Mouse (Mus musculus) hindbrain, embryonic 13.5 days (tissue): Measurements from ENCODE around the gene Adgrl1. TPM values are rescaled to one million over a fixed set of nuclear protein-coding genes. Genes with fewer than 3 reads are reported as not detected.

Source experiments
- ATAC-seq: fragments of 200-750 bp; cut with Nextera tagmentation; 2 replicates; pipeline ENCODE4 v1.8.0; 2017; ENCODE audit warnings: moderate TSS enrichment; ENCODE audit not compliant: low FRiP score
- H3K27ac ChIP-seq: fragments of 300-500 bp; sonication (generic); 2 replicates; pipeline ENCODE4 v1.5.1; 2015; ENCODE audit warnings: inconsistent platforms, mild to moderate bottlenecking, moderate library complexity
- H3K27me3 ChIP-seq: fragments of 300-500 bp; sonication (generic); 2 replicates; pipeline ENCODE4 v1.6.1; 2015; ENCODE audit warnings: mild to moderate bottlenecking, inconsistent platforms
- H3K36me3 ChIP-seq: fragments of 300-500 bp; sonication (generic); 2 replicates; pipeline ENCODE4 v1.6.1; 2015; ENCODE audit warnings: mild to moderate bottlenecking, inconsistent platforms
- H3K4me1 ChIP-seq: fragments of 300-500 bp; sonication (generic); replicated peaks from 2 replicates; pipeline ENCODE4 v1.6.1; 2015; ENCODE audit warnings: inconsistent platforms
- H3K4me2 ChIP-seq: fragments of 300-500 bp; sonication (generic); 2 replicates; pipeline ENCODE4 v1.6.1; 2015; ENCODE audit warnings: inconsistent platforms, mild to moderate bottlenecking, moderate library complexity
- H3K4me3 ChIP-seq: fragments of 300-500 bp; sonication (generic); 2 replicates; pipeline ENCODE4 v1.5.1; 2015; ENCODE audit warnings: mild to moderate bottlenecking, inconsistent platforms
- H3K9ac ChIP-seq: fragments of 300-500 bp; sonication (generic); 2 replicates; pipeline ENCODE4 v1.6.1; 2015; ENCODE audit warnings: mild to moderate bottlenecking, inconsistent platforms
- H3K9me3 ChIP-seq: fragments of 300-500 bp; sonication (generic); 2 replicates; pipeline ENCODE4 v1.6.1; 2016; ENCODE audit warnings: inconsistent platforms
- WGBS: fragments of 180-500 bp; shearing (Covaris S2); methylation state at CpG from one replicate; pipeline ENCODE4 v1.1.7; 2015; 5-methylcytosine and 5-hydroxymethylcytosine counted together
- polyA plus RNA-seq: library from polyadenylated mRNA; unstranded; fragments of >200 nt; fragmentation: Nextera tagmentation; extraction: Ambion mirVana; gene quantifications from 2 replicates; pipeline ENCODE4 v1.2.1, GENCODE M21; 2015

The Adgrl1 gene
- polyA plus RNA-seq, 1 experiment from 2014 or later = 47.9 TPM

DNA sequence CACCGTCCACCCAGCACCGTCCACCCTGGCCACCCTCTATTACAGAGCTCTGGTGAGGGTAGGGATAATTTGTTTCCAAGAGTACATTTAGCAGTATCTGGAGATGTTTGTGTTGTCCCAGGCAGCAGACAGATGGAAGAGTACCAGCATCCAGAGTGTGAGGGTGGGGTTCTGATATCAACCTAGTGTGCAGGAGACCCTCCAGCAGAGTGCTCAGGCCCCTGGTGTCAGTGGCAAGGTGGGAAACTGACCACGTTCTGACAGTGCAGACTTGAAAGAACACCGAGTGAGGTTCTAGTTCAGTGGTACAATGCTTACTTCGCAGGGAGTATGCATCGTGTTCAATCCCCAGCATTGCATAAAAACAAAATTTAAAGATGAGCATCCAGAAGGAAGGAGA is 71.8 kb downstream of the Adgrl1 start:
- Histone ChIP-seq H3K4me2 (peak overlapping the region; percentile 76), H3K27ac (peak overlapping the region; percentile 89; the same call in 1 of the 2 replicates), H3K27me3 (no peaks in the 10 kb centered on the region), H3K36me3 (no peaks in the 10 kb centered on the region), H3K4me3 (peak overlapping the region; percentile 95), H3K9me3 (no peaks in the 10 kb centered on the region), H3K4me1 (peaks cover 31% of the 10 kb centered on the region), H3K9ac (peak overlapping the region; percentile 88)
- ATAC-seq = no peak
- WGBS = 73% methylated on average over 6 of the region's 6 CpGs

- Histone ChIP-seq H3K36me3 (no peaks in the 10 kb centered on the region), H3K9ac (peak within 1 kb of the TSS; percentile 96), H3K9me3 (no peaks in the 10 kb centered on the region), H3K27me3 (no peaks in the 10 kb centered on the region), H3K4me3 (peak within 1 kb of the TSS; percentile 95), H3K27ac (peak within 1 kb of the TSS; percentile 89), H3K4me2 (peak within 1 kb of the TSS; percentile 97), H3K4me1 (peaks cover 39% of the 10 kb centered on the region)
- ATAC-seq = peak; percentile 100
- WGBS = under 1% methylated on average over 59 of the region's 94 CpGs
Observed at GRCm38 (mm10) chr8:83972150-83973120, 72.5 kb downstream of the Adgrl1 start, which contains the start of gene Prkaca. TSS of gene Prkaca (plus strand) at chr8:83972993.

DNA sequence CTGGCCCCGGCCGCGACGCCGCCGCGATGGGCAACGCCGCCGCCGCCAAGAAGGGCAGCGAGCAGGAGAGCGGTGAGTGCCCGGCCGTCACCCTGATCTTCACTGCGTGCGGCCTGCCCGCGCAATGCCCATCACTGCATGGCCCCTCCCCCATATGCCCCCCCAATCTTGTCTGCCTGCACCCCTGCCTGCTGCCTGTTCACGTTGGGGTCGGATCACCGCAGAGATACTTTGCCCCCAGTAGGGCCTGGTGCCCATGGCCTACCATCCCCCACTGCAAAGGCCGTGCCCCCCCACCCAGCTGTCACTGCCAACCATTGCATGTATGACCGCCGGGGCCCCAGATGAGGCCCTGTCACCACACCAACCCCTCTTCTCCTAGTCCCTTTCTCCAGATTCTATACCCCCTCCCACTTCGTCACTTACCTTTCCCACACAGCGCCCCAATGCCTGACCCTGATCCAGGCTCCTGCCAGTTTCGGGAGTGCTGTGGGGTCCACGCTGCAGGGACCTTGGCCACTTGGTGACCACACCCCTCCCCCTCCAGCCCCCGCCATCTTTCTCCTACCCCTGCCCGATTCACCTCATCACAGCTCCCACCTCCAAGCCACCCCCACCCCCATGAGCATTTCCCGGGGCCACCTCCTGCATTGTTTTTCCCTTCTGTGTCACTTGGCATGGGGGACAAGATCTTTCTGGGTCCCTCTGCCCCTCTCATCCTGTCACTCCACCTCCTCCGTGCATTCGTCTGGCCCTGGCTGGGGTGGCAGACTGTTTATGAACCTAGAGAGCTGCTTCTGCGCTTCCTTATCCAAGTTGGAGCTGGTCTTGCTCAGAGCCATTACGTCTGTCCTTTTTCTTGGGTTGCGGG is 73.5 kb downstream of the Adgrl1 start:
- Histone ChIP-seq H3K36me3 (no peaks in the 10 kb centered on the region), H3K4me3 (peak overlapping the region; percentile 95), H3K27ac (peak overlapping the region; percentile 88), H3K4me1 (peaks cover 49% of the 10 kb centered on the region), H3K27me3 (no peaks in the 10 kb centered on the region), H3K4me2 (peak overlapping the region; percentile 97), H3K9me3 (no peaks in the 10 kb centered on the region), H3K9ac (peak overlapping the region; percentile 96)
- ATAC-seq = peak; percentile 46
- WGBS = 3% methylated on average over 37 of the region's 37 CpGs

GRCm38 (mm10) chr8:83974521-83974920 is 74.6 kb downstream of the Adgrl1 start:
- H3K9me3 ChIP-seq = no peaks in the 10 kb centered on the region
- H3K27me3 ChIP-seq = no peaks in the 10 kb centered on the region
- H3K36me3 ChIP-seq = no peaks in the 10 kb centered on the region
- H3K4me1 ChIP-seq = peaks cover 53% of the 10 kb centered on the region
- H3K4me3 ChIP-seq = peak overlapping the region; percentile 95
- no peak for ATAC-seq
- 83% methylated on average over 4 of the region's 4 CpGs for WGBS
- peak overlapping the region; percentile 97 for H3K4me2 ChIP-seq
- H3K27ac ChIP-seq = no peak overlapping the region
- H3K9ac ChIP-seq = peak overlapping the region; percentile 96; the same call in 1 of the 2 replicates

- Histone ChIP-seq H3K27ac (no peak overlapping the region), H3K9me3 (no peaks in the 10 kb centered on the region), H3K4me2 (no peak overlapping the region), H3K4me3 (no peak overlapping the region), H3K27me3 (no peaks in the 10 kb centered on the region), H3K9ac (no peak overlapping the region), H3K36me3 (peaks cover 13% of the 10 kb centered on the region), H3K4me1 (peaks cover 64% of the 10 kb centered on the region)
- ATAC-seq = no peak
- WGBS = 86% methylated on average over 4 of the region's 4 CpGs
Observed at GRCm38 (mm10) chr8:83976101-83976630, 76.3 kb downstream of the Adgrl1 start.

DNA sequence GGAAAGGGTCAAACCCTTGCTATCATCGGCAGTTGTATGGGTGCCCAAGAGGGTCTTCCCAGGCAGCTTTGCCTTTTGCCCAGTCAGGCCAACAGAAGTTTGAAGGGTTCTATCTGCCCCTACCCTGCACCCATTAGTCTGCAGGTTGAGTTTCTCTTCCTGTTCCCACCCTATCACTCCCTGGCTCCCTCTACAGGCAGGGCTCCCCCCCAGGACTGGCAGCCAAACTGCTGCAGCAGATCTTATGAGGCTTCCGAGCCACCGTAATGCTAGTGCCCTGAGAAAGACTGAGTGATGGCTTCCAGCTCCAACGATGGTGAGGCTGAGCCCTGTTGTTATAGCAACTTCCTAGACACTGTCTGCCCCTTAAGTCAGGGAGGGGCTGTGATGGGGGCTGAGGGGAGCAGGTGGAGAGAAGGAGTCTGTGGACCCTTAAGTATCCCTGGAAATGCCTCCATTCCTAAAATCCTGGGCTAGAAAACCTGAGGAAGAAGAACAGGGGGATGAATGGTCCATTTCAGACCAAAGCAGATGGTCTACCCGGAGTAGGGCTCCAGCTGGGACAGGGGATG is 77.0 kb downstream of the Adgrl1 start:
- Histone ChIP-seq H3K27ac (no peak overlapping the region), H3K4me1 (peaks cover 60% of the 10 kb centered on the region), H3K4me3 (no peak overlapping the region), H3K9me3 (no peaks in the 10 kb centered on the region), H3K27me3 (no peaks in the 10 kb centered on the region), H3K36me3 (peaks cover 20% of the 10 kb centered on the region), H3K9ac (peak overlapping the region; percentile 46; the same call in 1 of the 2 replicates), H3K4me2 (0 out of 2 replicates have a peak overlapping the region, but pooled peaks have one; percentile 15)
- ATAC-seq = no peak
- 87% methylated on average over 5 of the region's 5 CpGs for WGBS

DNA sequence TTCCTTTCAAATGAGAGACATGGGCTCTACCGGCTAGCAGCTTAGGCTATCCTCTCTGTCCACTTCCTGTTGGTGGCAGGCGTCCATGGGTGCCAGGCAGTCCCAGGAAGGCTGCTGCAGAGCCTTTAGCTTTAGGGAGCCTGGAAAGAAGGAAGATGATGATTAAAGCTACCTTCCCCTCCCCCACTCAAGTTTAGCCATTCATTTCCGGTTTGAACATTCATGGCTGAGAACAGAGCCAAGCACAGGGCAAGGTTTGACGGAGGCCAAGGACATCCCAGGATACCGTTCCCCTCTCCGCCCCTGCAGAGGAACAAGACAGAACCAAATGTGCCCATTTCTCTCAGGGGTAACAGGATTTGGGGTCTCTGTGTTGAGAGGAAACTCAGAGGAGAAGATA is 77.7 kb downstream of the Adgrl1 start:
- Histone ChIP-seq H3K27ac (peak overlapping the region; percentile 18; the same call in 1 of the 2 replicates), H3K9ac (peak overlapping the region; percentile 46), H3K4me3 (no peak overlapping the region), H3K9me3 (no peaks in the 10 kb centered on the region), H3K27me3 (no peaks in the 10 kb centered on the region), H3K4me2 (peak overlapping the region; percentile 15; the same call in 1 of the 2 replicates), H3K36me3 (peaks cover 28% of the 10 kb centered on the region), H3K4me1 (peaks cover 58% of the 10 kb centered on the region)
- 59% methylated on average over 6 of the region's 6 CpGs for WGBS
- ATAC-seq = no peak

GRCm38 (mm10) chr8:83978200-83978599 is 78.3 kb downstream of the Adgrl1 start:
- Histone ChIP-seq H3K9ac (peak overlapping the region; percentile 46; the same call in 1 of the 2 replicates), H3K4me1 (peaks cover 58% of the 10 kb centered on the region), H3K27ac (no peak overlapping the region), H3K4me3 (no peak overlapping the region), H3K36me3 (peaks cover 34% of the 10 kb centered on the region), H3K9me3 (no peaks in the 10 kb centered on the region), H3K4me2 (peak overlapping the region; percentile 15; the same call in 1 of the 2 replicates), H3K27me3 (no peaks in the 10 kb centered on the region)
- 67% methylated on average over 9 of the region's 9 CpGs for WGBS
- no peak for ATAC-seq

DNA sequence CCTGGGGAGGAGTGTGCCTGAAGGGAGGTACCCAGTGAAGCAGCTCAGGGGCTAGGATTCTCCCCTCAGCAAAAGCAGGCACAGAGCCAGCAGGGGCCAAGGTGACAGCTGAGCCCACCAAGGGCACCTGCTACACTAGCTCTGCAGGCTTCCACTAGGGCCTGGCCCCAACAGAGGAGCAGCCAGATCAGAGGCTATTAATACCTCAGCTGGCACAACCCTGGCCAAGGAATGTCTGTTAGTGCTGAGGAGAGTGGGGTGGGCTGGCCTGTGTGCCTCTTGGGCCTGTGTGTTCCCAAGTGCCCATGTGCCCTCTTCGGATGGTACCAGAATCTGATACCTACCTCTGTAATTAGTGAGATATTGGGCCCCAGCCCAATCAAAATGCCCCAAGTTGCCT is 80.3 kb downstream of the Adgrl1 start:
- Histone ChIP-seq H3K4me1 (peaks cover 39% of the 10 kb centered on the region), H3K4me2 (no peak overlapping the region), H3K36me3 (peaks cover 52% of the 10 kb centered on the region), H3K9me3 (no peaks in the 10 kb centered on the region), H3K27me3 (no peaks in the 10 kb centered on the region), H3K4me3 (no peak overlapping the region), H3K9ac (no peak overlapping the region), H3K27ac (no peak overlapping the region)
- ATAC-seq = peak; percentile 14; the same call in 1 of the 2 replicates
- WGBS = 69% methylated on average over 1 of the region's 1 CpGs

DNA sequence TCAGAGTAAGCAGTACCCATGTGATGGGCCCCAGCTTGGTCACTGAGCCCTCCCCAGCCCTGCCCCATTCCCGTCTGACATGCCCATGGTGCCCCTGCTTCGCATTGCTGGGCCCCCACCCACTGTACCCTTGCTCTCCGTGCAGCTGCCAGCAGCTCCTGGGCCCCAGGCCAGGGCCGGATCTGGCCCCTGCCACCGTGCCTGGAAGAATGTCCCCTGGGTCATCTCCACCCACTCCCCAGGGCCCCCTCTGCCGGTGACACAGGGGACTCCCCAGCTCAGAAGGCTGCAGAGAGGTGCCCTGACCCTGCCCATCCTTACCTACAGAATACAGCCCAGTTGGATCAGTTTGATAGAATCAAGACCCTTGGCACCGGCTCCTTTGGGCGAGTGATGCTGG is 80.9 kb downstream of the Adgrl1 start:
- peaks cover 39% of the 10 kb centered on the region for H3K4me1 ChIP-seq
- no peaks in the 10 kb centered on the region for H3K27me3 ChIP-seq
- no peak overlapping the region for H3K9ac ChIP-seq
- no peak overlapping the region for H3K4me2 ChIP-seq
- H3K27ac ChIP-seq = no peak overlapping the region
- H3K9me3 ChIP-seq = no peaks in the 10 kb centered on the region
- 81% methylated on average over 8 of the region's 8 CpGs for WGBS
- H3K36me3 ChIP-seq = peaks cover 57% of the 10 kb centered on the region
- no peak for ATAC-seq
- H3K4me3 ChIP-seq = no peak overlapping the region

- WGBS = 98% methylated on average over 7 of the region's 7 CpGs
- Histone ChIP-seq H3K4me2 (no peak overlapping the region), H3K27me3 (no peaks in the 10 kb centered on the region), H3K4me1 (peaks cover 34% of the 10 kb centered on the region), H3K9ac (no peak overlapping the region), H3K27ac (no peak overlapping the region), H3K9me3 (no peaks in the 10 kb centered on the region), H3K36me3 (peaks cover 63% of the 10 kb centered on the region), H3K4me3 (no peak overlapping the region)
- no peak for ATAC-seq
Observed at GRCm38 (mm10) chr8:83981533-83981932, 81.6 kb downstream of the Adgrl1 start.
